Mouse (Mus musculus) A20 (cell line): ENCODE data around the gene Ybx1.

Source experiments
- DNase-seq: peaks from one replicate; pipeline ENCODE4 v3.0.0-alpha.2; 2011; ENCODE audit warnings: low read depth, low spot score

The Ybx1 gene

GRCm38 (mm10) chr4:119274627-119275026, 19.8 kb downstream of the Ybx1 start:
- DNase-seq = no peak

DNA sequence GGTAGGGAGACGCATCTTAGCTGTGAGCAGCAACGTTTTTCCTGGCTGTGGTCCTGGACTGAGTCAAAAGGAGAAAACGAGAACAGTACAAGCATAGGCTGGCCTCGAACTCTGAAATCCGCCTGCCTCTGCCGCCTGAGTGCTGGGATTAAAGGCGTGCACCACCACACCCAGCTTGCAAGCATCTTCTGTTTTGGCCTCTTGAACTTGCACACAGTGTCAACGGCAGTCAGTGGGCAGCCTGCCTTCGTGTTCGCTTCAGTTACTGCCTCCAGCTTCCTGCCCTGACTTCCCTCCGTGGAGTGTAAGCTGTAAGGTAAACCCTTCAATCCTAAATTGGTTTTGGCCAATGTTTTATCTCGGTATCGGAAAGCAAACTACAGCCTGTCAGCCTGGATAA, 27.8 kb downstream of the Ybx1 start:
- no peak for DNase-seq

DNA sequence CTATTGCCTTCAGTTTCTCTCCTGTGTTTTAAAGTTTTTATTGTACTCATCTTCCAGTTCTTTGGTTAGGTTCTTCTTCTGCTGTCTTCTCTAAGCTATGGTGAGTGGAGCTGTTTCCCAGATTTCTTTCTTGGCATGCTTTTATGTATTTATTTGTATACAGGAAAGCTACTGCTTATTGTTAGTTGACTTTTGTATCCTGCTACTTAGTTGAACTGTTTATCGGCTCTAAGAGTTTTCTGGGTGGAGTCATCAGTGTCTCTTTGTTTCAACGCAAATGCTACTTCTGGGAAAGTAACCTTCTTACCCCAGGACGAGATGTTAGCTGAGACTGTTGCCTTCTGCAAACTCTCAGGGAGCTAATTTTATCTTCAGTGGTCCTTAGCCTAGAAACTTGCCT, 30.9 kb downstream of the Ybx1 start:
- no peak for DNase-seq

- no peak for DNase-seq
These were observed 31.9 kb downstream of the Ybx1 start for GRCm38 (mm10) chr4:119262483-119262882.

GRCm38 (mm10) chr4:119261087-119261713, 33.2 kb downstream of the Ybx1 start:
- no peak for DNase-seq

- no peak for DNase-seq
These were observed 34.8 kb downstream of the Ybx1 start for GRCm38 (mm10) chr4:119259344-119260254.

GRCm38 (mm10) chr4:119257083-119257482, 37.3 kb downstream of the Ybx1 start:
- DNase-seq = no peak

DNA sequence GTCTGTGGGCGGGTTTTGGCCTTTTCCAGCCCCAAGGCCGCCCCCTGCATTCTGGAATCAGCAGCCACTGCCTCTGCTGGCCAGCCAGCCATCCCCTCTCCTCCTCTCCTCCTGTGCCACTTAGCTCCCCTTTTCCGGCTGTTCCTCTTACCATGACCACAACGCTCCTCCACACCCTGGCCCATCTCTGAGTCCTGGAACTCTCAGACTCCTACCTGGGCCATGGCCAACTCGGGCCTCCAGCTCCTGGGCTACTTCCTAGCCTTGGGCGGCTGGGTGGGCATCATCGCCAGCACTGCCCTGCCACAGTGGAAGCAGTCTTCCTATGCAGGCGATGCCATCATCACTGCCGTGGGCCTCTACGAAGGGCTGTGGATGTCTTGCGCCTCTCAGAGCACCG, 39.1 kb downstream of the Ybx1 start, which contains the start of gene Cldn19:
Cldn19 (plus strand) TSS at position 64 of the 400 bp plus-strand sequence.
- no peak for DNase-seq

GRCm38 (mm10) chr4:119254012-119254618, 40.3 kb downstream of the Ybx1 start:
- no peak for DNase-seq

DNA sequence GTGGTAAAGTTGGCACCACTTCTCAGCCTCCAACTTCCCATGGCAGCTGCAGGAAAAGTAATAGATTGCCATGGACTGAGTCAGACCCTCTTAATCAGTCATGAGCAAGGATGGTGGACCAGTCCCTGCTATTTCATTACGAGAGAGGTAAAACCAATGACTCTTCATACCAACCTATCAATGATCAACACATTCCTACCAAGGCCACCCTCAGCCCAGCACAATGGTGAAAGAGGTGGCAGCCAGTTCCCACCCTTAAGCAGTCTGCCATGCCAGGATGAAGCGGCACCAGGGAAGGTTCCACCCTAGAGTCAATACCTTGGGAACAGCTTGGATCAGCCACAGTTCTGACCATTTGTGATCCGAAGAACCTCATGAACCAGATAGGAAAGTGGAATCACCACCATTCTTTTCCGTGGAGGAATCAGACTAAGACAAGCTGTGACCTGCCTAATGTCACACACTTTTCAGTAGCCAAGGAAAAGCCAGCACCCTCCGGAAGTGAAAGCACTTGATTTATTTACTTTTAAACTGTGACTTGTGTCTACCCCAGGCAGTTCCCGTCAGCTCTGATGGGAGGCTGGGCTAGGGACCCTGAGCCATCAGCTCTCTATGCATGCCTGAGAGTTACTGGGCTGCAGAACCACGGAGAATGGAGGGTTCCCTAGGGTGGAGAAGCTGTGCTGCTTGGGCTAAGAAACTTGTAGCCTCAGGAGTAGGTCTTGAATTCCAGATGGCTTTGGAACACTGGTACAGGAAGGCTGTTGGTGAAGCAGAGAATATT, 42.2 kb downstream of the Ybx1 start:
- DNase-seq = no peak

DNA sequence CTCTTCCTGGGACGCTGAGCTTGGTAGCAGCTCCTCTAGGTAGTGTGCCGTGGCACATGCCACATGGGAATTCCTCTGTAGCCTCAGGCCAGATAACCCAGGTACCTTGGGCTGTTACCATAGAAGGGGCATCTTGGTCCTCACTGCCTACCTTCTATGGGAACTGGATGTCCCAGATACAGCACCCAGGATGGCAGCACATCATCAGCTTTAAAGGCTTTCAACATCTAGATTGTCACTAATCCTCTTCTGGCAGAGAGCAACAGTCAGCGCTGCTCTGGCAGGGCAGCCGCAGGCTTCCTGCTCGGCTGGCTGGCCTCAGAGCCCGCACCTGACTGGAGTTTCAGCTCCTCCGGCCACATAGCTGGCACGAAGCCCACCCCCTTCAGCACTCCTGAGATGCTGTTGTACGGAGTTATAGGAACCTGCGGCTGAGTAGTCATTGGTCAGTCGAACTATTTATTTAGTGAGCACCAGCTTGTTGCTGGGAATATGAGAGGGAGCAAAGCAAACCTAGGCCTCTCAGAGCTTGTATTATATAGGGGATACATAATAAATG, 45.9 kb downstream of the Ybx1 start:
- DNase-seq = no peak

- DNase-seq = peak; percentile 58
These were observed 46.8 kb downstream of the Ybx1 start for GRCm38 (mm10) chr4:119247462-119248235.

GRCm38 (mm10) chr4:119246688-119247225, 47.6 kb downstream of the Ybx1 start:
- DNase-seq = no peak

DNA sequence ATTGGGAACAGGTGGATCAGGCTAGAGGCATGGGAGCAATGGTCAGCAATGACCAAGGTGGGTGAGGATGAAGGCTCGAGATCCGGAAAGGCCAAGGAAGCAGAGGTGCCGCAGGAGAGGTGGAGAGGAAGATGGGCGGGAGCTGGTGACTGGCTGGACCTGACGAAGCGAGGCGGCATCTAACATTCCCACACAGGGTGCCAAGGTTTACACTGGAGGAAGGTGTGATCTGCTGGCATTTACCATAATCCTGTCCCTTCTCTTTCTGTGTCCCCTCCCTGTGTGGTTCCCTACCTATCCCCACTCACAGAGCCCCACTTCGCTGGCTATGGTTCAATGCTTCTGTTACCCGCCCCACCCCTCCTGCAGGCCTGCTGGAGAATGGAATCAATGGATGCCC, 48.4 kb downstream of the Ybx1 start:
- DNase-seq = no peak

DNA sequence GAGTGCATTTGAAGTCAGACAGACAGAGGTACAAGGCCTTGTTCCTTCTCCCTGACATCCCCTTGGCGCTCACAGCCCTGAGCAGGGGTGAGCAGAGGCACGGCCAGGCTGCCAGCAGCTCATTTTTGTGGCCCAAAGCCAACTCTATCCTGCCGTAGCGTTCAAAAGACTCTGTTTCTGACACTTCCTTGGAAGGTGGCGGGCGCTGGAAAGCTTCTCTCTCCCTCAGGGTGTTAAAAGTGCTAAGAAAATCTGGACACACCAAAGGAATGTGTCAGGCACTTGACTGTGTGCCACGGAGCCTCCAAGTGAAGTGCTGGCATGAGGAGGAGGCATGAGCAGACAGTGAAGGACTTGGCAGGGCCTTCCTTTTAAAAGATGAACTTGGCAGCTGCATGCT, 48.8 kb downstream of the Ybx1 start:
- DNase-seq = no peak

DNA sequence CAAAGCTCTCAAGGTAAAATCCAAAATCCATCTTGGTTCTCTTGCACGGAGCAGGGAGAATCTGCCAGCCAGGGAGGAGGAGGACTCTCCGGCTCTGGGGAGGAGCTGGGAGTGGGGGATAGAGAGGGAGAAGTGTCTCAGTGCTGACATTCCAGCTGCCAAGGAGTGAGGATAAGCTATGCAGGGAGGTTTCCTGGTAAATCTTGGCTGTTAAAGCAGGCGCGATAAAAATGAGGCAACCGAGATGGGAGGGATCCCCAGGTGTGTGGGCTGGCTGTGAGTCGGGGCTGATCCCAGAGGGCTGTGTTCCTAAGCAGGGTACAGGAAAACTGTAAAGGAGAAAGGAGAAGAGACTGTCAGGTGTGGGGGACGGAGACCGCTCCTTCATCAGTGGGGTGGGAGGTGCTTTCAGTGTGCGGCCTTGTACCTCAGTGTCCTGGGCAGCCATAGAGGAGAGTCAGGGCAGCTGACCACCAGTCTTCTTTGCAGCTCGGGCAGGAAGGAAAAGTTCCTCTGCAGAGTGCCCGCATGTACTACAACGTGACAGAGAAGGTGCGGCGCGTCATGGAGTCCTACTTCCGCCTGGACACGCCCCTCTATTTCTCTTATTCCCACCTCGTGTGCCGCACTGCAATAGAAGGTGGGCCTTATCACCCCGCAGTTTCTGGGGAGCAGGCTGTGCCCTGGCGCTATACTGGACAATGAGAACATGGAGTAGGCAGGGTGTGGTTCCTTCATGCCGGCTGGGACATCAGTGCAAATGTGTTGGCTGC, 49.8 kb downstream of the Ybx1 start:
- no peak for DNase-seq

DNA sequence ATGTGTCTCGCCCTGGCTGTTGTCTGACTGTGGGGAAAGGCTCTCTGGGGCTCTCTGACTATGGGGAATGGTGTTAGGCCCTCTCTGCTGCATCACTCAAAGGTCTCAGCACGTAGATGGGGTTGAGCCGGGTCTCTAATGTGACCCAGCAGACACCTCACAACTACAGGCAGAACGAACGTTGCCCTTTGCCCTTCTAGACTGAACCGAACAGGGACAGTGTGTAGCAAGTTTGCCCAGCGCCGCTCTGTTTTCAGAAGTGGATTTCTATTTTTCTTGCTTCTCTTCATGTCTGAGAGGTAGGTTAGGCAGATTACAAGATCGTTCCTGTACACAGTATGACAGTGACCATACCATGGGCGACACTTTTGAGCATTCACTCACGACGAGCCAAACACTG, 51.8 kb downstream of the Ybx1 start:
- DNase-seq = no peak

DNA sequence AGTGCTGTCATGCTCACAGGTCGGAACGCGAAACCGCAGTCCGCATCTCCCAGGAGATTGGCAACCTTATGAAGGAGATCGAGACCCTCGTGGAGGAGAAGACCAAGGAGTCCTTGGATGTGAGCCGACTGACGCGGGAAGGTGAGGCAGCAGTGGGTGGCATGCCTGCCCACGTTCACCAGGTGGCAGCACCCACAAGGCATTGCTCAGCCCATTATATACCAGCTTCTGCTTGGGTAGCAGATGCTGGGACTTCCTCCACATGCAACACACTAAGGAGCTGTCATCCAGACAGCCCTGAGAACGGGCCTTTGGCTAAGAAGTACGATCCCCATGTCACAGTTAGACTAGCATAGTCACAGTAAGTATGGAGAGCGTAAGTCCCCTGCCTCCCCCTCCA, 52.7 kb downstream of the Ybx1 start:
- DNase-seq = peak; percentile 27

GRCm38 (mm10) chr4:119239181-119239682, 55.2 kb downstream of the Ybx1 start:
- DNase-seq = peak; percentile 70
